Mouse (Mus musculus) liver, postnatal 0 days (tissue): ENCODE measurements around the gene Zbtb9. TPM values are rescaled to one million over a fixed set of nuclear protein-coding genes. Genes with fewer than 3 reads are reported as not detected.
A peak's percentile ranks its signal among the peaks of the same experiment; 100 is the strongest.

Experiments used
- ATAC-seq: fragments of 200-750 bp; cut with Nextera tagmentation; 2 replicates; pipeline ENCODE4 v1.8.0; 2017; ENCODE audit warnings: mild to moderate bottlenecking, moderate library complexity
- DNase-seq: peaks from one replicate; pipeline ENCODE4 v3.0.0-alpha.2; 2016
- H3K27ac ChIP-seq: fragments of 300-500 bp; sonication (generic); 2 replicates; pipeline ENCODE4 v1.5.1; 2014; ENCODE audit warnings: antibody characterized with exemption, moderate library complexity, mild to moderate bottlenecking, low read depth
- H3K27me3 ChIP-seq: fragments of 300-500 bp; sonication (generic); 2 replicates; pipeline ENCODE4 v1.6.1; 2014; ENCODE audit warnings: low read length, control low read depth, mixed read lengths; ENCODE audit not compliant: insufficient read depth
- H3K36me3 ChIP-seq: fragments of 300-500 bp; sonication (generic); replicated peaks from 2 replicates; pipeline ENCODE4 v1.6.1; 2014; ENCODE audit warnings: mild to moderate bottlenecking, control low read depth, low read length, moderate library complexity, mixed read lengths; ENCODE audit not compliant: insufficient read depth
- H3K4me1 ChIP-seq: fragments of 300-500 bp; sonication (generic); 2 replicates; pipeline ENCODE4 v1.6.1; 2014; ENCODE audit warnings: antibody characterized with exemption, mild to moderate bottlenecking, control low read depth; ENCODE audit not compliant: insufficient read depth
- H3K4me2 ChIP-seq: fragments of 300-500 bp; sonication (generic); 2 replicates; pipeline ENCODE4 v1.6.1; 2014; ENCODE audit warnings: low read depth, mild to moderate bottlenecking, low read length, moderate library complexity, mixed read lengths
- H3K4me3 ChIP-seq: fragments of 300-500 bp; sonication (generic); 2 replicates; pipeline ENCODE4 v1.5.1; 2014; ENCODE audit warnings: low read depth, low read length
- H3K9ac ChIP-seq: fragments of 300-500 bp; sonication (generic); replicated peaks from 2 replicates; pipeline ENCODE4 v1.6.1; 2014; ENCODE audit warnings: mild to moderate bottlenecking, moderate library complexity
- H3K9me3 ChIP-seq: fragments of 300-500 bp; sonication (generic); 2 replicates; pipeline ENCODE4 v1.6.1; 2016; ENCODE audit warnings: mild to moderate bottlenecking, control low read depth, low read length, mixed read lengths
- CTCF ChIP-seq: sonication (generic); IDR thresholded peaks from 2 replicates; pipeline ENCODE4 v1.5.1; 2016; ENCODE audit warnings: antibody characterized with exemption, low read depth
- EP300 ChIP-seq: IDR thresholded peaks from 2 replicates; pipeline ENCODE4 v1.6.1; 2016; ENCODE audit warnings: antibody characterized with exemption, low read depth, mild to moderate bottlenecking
- WGBS: fragments of 180-500 bp; shearing (Covaris S2); extraction: QIAGEN DNeasy Blood & Tissue Kit; methylation state at CpG from one replicate; pipeline ENCODE4 v1.1.7; 2014; ENCODE audit not compliant: insufficient replicate concordance; 5-methylcytosine and 5-hydroxymethylcytosine counted together
- polyA plus RNA-seq: library from polyadenylated mRNA; unstranded; fragments of >200 nt; fragmentation: Nextera tagmentation; extraction: Ambion mirVana; gene quantifications from 2 replicates; pipeline ENCODE4 v1.2.1, GENCODE M21; 2015

Zbtb9 gene
- polyA plus RNA-seq, 1 experiment from 2014 or later = 4.4 TPM

GRCm38 (mm10) chr17:26938731-26939130 lies 34.2 kb upstream of the Zbtb9 start:
- Histone ChIP-seq H3K9me3 (no peaks in the 10 kb centered on the region), H3K9ac (peak overlapping the region; percentile 74), H3K27ac (peak overlapping the region; percentile 82), H3K27me3 (no peaks in the 10 kb centered on the region), H3K4me3 (peak overlapping the region; percentile 69), H3K36me3 (peaks cover 20% of the 10 kb centered on the region), H3K4me2 (peak overlapping the region; percentile 95), H3K4me1 (peaks cover 29% of the 10 kb centered on the region)
- ATAC-seq = 0 out of 2 replicates have a peak, but pooled peaks have one; percentile 0
- TF ChIP-seq EP300 = no peak
- WGBS = under 1% methylated on average over 21 of the region's 22 CpGs
- no peak for DNase-seq

- Histone ChIP-seq H3K9me3 (no peaks in the 10 kb centered on the region), H3K4me3 (peak within 1 kb of the TSS; percentile 69), H3K27ac (peak within 1 kb of the TSS; percentile 97), H3K4me1 (peaks cover 25% of the 10 kb centered on the region), H3K27me3 (no peaks in the 10 kb centered on the region), H3K36me3 (peaks cover 20% of the 10 kb centered on the region), H3K9ac (peak within 1 kb of the TSS; percentile 82), H3K4me2 (peak within 1 kb of the TSS; percentile 95)
- peak; percentile 100 for DNase-seq
- ATAC-seq = peak; percentile 96
- TF ChIP-seq CTCF (no peak), EP300 (no peak)
- WGBS = under 1% methylated on average over 70 of the region's 70 CpGs
These were observed 33.6 kb upstream of the Zbtb9 start, which contains the start of gene Cuta for GRCm38 (mm10) chr17:26939178-26939972. Gene Cuta (minus strand): TSS chr17:26939569.

DNA sequence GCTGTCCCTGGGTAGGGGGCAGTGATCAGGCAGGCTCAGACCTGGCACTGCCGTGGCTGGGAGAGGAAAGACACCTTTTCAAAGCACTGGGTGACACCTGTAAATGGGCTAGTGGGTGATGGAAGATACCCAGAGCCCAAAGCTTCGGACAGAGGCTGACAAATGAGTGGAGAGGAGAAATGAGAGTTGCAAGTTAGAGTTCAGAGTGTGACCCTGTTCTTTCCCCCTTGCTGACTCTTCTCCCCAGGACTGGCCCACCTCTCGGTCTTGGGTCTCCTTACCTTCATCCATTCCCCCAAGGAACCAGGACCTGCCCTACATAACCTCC lies 33.0 kb upstream of the Zbtb9 start:
- TF ChIP-seq CTCF (0 out of 2 replicates have a peak, but pooled peaks have one; percentile 3), EP300 (no peak)
- Histone ChIP-seq H3K9me3 (no peaks in the 10 kb centered on the region), H3K36me3 (peaks cover 15% of the 10 kb centered on the region), H3K4me3 (peak overlapping the region; percentile 57), H3K9ac (peak overlapping the region; percentile 82), H3K27ac (peak overlapping the region; percentile 97), H3K4me1 (peaks cover 25% of the 10 kb centered on the region), H3K27me3 (no peaks in the 10 kb centered on the region), H3K4me2 (peak overlapping the region; percentile 91)
- 5% methylated on average over 3 of the region's 3 CpGs for WGBS
- no peak for DNase-seq
- no peak for ATAC-seq

DNA sequence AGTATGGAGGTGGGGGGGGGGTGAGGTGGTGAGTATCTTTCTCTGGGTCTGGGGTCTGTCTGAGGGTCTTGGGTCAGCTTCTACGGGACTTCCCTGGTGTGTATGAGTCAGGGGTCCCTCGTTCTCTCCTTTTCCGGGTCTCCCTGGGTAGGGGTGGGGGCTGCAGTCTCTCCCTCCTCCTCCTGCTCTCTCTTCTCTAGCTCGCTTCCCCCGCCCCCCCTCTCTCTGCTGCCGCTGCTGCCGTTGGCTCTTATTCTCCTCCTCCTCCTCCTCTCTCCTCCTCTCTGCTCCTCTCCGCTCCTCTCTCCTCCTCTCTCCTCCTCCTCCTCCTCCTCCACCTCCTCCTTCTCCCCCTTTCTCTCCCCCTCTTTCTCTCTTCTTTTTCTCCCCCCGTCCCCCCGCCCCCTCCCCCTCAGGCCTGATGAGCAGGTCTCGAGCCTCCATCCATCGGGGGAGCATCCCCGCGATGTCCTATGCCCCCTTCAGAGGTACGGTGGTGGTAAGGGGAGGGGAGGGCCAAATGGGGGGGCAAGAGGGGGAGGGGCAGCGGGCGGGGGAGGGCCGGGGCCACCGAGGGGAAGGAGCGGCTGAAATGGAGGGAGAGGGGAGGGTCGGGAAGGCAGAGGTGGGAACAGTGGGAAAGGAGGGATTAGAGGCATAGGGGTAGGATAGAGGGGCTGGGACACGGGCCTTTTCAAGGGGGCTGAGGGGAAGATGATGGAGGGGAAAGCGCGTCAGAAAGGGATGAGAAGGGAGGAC lies 31.8 kb upstream of the Zbtb9 start, which contains the start of gene Syngap1:
Gene Syngap1 (plus strand): TSS at position 223 of the 759 bp plus-strand sequence.
- Histone ChIP-seq H3K9ac (peak within 1 kb of the TSS; percentile 82), H3K27ac (peak within 1 kb of the TSS; percentile 97), H3K9me3 (no peaks in the 10 kb centered on the region), H3K27me3 (no peaks in the 10 kb centered on the region), H3K36me3 (peaks cover 8% of the 10 kb centered on the region; the same call in 1 of the 2 replicates), H3K4me2 (peak within 1 kb of the TSS; percentile 91), H3K4me3 (peak within 1 kb of the TSS; percentile 57), H3K4me1 (peaks cover 29% of the 10 kb centered on the region)
- 8% methylated on average over 20 of the region's 24 CpGs for WGBS
- DNase-seq (peak; percentile 40), ATAC-seq (no peak)
- TF ChIP-seq EP300 (no peak), CTCF (no peak)

- WGBS = 29% methylated on average over 4 of the region's 4 CpGs
- Histone ChIP-seq H3K9me3 (no peaks in the 10 kb centered on the region), H3K9ac (no peak overlapping the region), H3K27ac (no peak overlapping the region), H3K4me2 (peak overlapping the region; percentile 69), H3K36me3 (peaks cover 3% of the 10 kb centered on the region; the same call in 1 of the 2 replicates), H3K4me3 (no peak overlapping the region), H3K27me3 (no peaks in the 10 kb centered on the region), H3K4me1 (peaks cover 37% of the 10 kb centered on the region)
- DNase-seq (no peak), ATAC-seq (no peak)
- TF ChIP-seq CTCF = no peak
- TF ChIP-seq EP300 = no peak
These were observed 31.0 kb upstream of the Zbtb9 start for GRCm38 (mm10) chr17:26941841-26942570.
